Mouse (Mus musculus) neutrophil, adult 5-6 weeks (primary cell): ENCODE results near the gene Grhl3. TPM values are rescaled to one million over a fixed set of nuclear protein-coding genes. Genes with fewer than 3 reads are reported as not detected.

Source experiments
- ATAC-seq: fragments of 151-379, 151-347 bp; 2 replicates; pipeline ENCODE4 v1.8.0; 2017; ENCODE audit warnings: mild to moderate bottlenecking, moderate TSS enrichment; ENCODE audit not compliant: insufficient number of reproducible peaks, poor library complexity, low FRiP score, severe bottlenecking; ENCODE audit errors: extremely low read depth
- total RNA-seq: library from RNA; stranded (forward); fragments of 200-1000 nt; gene quantifications from 2 replicates; pipeline ENCODE4 v1.2.3, GENCODE M21; 2017

The Grhl3 gene
- total RNA-seq, 1 experiment from 2014 or later: 0.23 TPM

GRCm38 (mm10) chr4:135579695-135580094, 6.3 kb upstream of the Grhl3 start:
- ATAC-seq: no peak

- ATAC-seq: no peak
These were observed 5.1 kb upstream of the Grhl3 start for GRCm38 (mm10) chr4:135578490-135578889.

GRCm38 (mm10) chr4:135575365-135576140, 2.1 kb upstream of the Grhl3 start:
- ATAC-seq: no peak

- no peak for ATAC-seq
These were observed 1.2 kb downstream of the Grhl3 start for GRCm38 (mm10) chr4:135572276-135572675.

GRCm38 (mm10) chr4:135571037-135571550, 2.3 kb downstream of the Grhl3 start:
- ATAC-seq: no peak

GRCm38 (mm10) chr4:135570152-135571036, 3.0 kb downstream of the Grhl3 start:
- no peak for ATAC-seq

GRCm38 (mm10) chr4:135569201-135569600, 4.2 kb downstream of the Grhl3 start:
- no peak for ATAC-seq

- ATAC-seq: no peak
These were observed 5.9 kb downstream of the Grhl3 start for GRCm38 (mm10) chr4:135567484-135567883.

- ATAC-seq: no peak
These were observed 6.4 kb downstream of the Grhl3 start for GRCm38 (mm10) chr4:135567042-135567441.

GRCm38 (mm10) chr4:135565400-135565799, 8.0 kb downstream of the Grhl3 start:
- no peak for ATAC-seq

- no peak for ATAC-seq
These were observed 9.6 kb downstream of the Grhl3 start for GRCm38 (mm10) chr4:135563794-135564193.

GRCm38 (mm10) chr4:135549323-135549722, 24.1 kb downstream of the Grhl3 start:
- ATAC-seq: no peak

- ATAC-seq: no peak
These were observed 24.8 kb downstream of the Grhl3 start for GRCm38 (mm10) chr4:135548521-135549077.

GRCm38 (mm10) chr4:135548108-135548507, 25.3 kb downstream of the Grhl3 start:
- ATAC-seq: no peak

GRCm38 (mm10) chr4:135547551-135547950, 25.9 kb downstream of the Grhl3 start:
- ATAC-seq: no peak

- no peak for ATAC-seq
These were observed 26.6 kb downstream of the Grhl3 start for GRCm38 (mm10) chr4:135546793-135547192.

GRCm38 (mm10) chr4:135546008-135546407, 27.4 kb downstream of the Grhl3 start:
- ATAC-seq: no peak

- no peak for ATAC-seq
These were observed 28.3 kb downstream of the Grhl3 start for GRCm38 (mm10) chr4:135545080-135545511.

GRCm38 (mm10) chr4:135544284-135544683, 29.1 kb downstream of the Grhl3 start:
- ATAC-seq: no peak
